Mouse (Mus musculus) thymus, adult 18-20 months (tissue): ENCODE results near the gene H2afy.
"Not testable (repeated sequence)": the region's sequence is repeated elsewhere in the genome, so short reads cannot be mapped to it uniquely, and the experiment has no call there.

Source experiments
- DNase-seq, 2 experiments: peaks; one replicate each; pipeline ENCODE4 v3.0.0; 2022; ENCODE audit warnings: mixed read lengths in 2 of 2

Gene H2afy

GRCm38 (mm10) chr13:56069643-56070042 is 66.5 kb downstream of the H2afy start:
- no peak for DNase-seq

DNA sequence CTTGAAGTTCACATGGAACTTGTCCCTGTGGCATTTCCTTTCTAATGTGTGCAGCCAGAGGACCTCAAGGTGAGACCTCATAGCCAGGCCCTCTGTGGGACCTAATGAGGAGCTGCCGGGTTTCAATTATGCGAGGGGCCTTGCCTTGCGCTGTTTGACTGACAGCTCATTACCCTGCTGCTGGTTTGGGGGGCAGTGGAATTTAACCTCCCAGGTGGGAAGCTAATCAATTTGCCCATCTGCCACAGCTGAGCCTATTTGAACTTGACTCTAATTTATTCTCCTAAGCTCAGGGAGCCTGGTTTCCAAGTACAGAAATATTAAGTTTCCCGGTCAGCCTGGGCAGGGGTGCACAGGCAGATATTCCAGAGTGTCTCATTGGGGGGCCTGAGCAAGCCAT is 67.6 kb downstream of the H2afy start:
- DNase-seq, result no peak

- no peak for DNase-seq
Measured at GRCm38 (mm10) chr13:56066904-56067303, 69.3 kb downstream of the H2afy start.

- no peak for DNase-seq
Measured at GRCm38 (mm10) chr13:56066152-56066551, 70.0 kb downstream of the H2afy start.

GRCm38 (mm10) chr13:56057761-56058160 is 78.4 kb downstream of the H2afy start:
- DNase-seq, result no peak

GRCm38 (mm10) chr13:56055720-56056119 is 80.4 kb downstream of the H2afy start:
- DNase-seq, result no peak

DNA sequence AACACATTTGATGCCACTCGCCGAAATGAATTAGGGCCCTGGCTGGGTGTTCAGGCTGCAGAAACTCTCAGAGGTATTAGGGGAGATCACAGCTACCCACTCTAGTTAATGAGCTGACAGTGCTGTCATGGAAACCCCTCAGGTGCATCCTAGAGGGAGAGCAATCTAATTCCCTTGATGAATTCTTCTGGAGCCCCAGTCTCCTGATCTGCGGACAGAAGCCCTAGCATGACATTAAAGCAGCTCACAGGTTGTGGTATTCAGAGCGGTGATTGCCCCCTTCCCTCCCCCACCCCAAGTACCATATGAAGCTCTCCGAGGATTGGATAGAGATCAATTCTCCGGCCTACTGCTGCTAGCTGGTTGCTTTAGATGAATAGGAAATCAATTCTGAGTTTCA is 82.1 kb downstream of the H2afy start:
- no peak for DNase-seq

GRCm38 (mm10) chr13:56052781-56053180 is 83.4 kb downstream of the H2afy start:
- no peak for DNase-seq

- no peak for DNase-seq
Measured at GRCm38 (mm10) chr13:56050246-56050645, 85.9 kb downstream of the H2afy start.

GRCm38 (mm10) chr13:56042221-56042620 is 93.9 kb downstream of the H2afy start:
- no peak for DNase-seq

DNA sequence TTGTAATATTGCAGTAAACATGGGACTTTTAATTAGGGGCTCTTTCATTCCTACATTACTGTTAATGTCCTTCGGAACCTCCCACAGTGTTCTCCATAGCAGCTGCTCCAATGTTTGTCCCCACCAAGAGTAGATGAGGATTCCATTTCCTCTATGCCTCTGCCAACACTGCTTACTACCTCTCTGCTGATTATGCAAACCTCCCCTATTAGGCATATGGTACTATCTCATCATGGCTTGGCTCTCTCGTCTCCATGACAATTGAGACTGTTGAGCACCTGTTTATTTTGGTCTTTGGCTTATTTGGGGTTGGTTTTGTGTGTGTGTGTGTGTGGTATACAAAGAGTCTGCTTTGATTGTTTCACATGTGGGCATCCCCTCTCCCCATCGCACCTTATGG is 95.5 kb downstream of the H2afy start:
- DNase-seq, result no peak

DNA sequence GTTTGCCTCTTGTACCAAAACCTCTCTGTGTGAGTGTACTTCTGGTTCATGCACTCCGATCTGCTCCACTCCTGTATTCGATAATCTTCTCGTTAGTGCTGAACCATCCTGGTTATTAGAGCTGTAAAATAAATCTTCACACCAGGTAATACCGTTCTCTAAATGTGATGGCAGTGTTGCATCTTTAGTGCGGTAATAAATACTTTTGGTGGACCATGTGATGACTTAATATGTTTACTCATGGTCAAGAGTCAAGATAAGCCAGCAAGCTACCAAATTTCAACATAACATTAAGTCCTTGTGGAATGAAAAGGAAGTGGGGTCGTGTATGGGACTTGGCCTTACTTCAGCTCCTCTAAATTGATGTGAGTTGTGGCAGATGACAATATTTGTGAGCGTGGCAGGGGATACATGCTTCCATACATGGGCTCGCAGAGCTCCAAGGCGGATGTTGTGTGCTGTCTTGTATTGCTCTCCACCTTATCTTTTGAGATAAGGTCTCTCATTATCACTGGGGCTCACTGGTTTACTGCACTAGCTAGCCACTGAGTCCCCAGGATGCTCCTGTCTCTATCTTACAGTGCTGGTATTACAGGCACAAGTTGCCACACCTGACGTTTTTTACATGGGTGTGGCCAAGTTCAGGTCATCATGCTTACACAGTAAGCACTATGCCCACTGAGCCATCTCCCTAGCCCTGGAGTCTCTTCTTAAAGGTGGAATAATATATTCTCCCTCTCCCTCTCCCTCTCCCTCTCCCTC is 96.4 kb downstream of the H2afy start:
- no peak for DNase-seq

DNA sequence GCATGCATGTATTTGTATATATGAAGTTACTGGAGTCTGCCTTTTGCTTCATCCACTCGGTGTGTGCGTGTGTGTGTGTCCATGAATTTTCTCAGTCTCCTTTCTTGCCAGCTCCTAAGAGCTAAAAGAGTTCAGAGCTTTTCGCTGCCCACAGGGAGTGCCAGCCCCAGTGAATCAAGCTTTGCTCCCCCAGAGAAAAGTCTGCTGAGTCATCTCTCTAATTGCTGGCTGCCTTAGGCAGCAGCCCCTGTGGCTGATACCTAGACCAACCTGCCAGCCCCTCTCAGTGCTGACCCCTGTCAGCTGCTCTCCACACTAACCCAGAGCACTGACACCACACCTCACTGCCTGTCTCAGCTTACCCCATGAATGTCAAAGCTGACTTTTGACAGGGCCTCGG is 107.2 kb downstream of the H2afy start:
- no peak for DNase-seq

GRCm38 (mm10) chr13:56027996-56028395 is 108.2 kb downstream of the H2afy start:
- DNase-seq, result not testable (repeated sequence)

GRCm38 (mm10) chr13:56026623-56027022 is 109.5 kb downstream of the H2afy start:
- DNase-seq, result no peak

- peak; percentile 30 to 62 for DNase-seq
Measured at GRCm38 (mm10) chr13:56026026-56026425, 110.1 kb downstream of the H2afy start.

GRCm38 (mm10) chr13:56025027-56025410 is 111.1 kb downstream of the H2afy start:
- DNase-seq, result no peak

GRCm38 (mm10) chr13:56024410-56025026 is 111.6 kb downstream of the H2afy start:
- no peak for DNase-seq
